Mouse (Mus musculus) kidney, embryonic 14.5 days (tissue): ENCODE measurements around the gene Ddrgk1. TPM values are rescaled to one million over a fixed set of nuclear protein-coding genes. Genes with fewer than 3 reads are reported as not detected.

Source experiments
- ATAC-seq: fragments of 200-750 bp; cut with Nextera tagmentation; 2 replicates; pipeline ENCODE4 v1.8.0; 2017; ENCODE audit warnings: moderate number of reproducible peaks, mild to moderate bottlenecking, moderate TSS enrichment, moderate library complexity; ENCODE audit not compliant: low FRiP score, low TSS enrichment
- H3K27ac ChIP-seq: fragments of 300-500 bp; sonication (generic); 2 replicates; pipeline ENCODE4 v1.5.1; 2014; ENCODE audit warnings: low read depth, mild to moderate bottlenecking, low read length, moderate library complexity, mixed read lengths
- H3K27me3 ChIP-seq: fragments of 300-500 bp; sonication (generic); 2 replicates; pipeline ENCODE4 v1.6.1; 2014; ENCODE audit warnings: mild to moderate bottlenecking, low read length; ENCODE audit not compliant: control insufficient read depth, insufficient read depth
- H3K36me3 ChIP-seq: fragments of 300-500 bp; sonication (generic); 2 replicates; pipeline ENCODE4 v1.6.1; 2014; ENCODE audit warnings: low read length, mixed read lengths; ENCODE audit not compliant: control insufficient read depth, insufficient read depth
- H3K4me1 ChIP-seq: fragments of 300-500 bp; sonication (generic); 2 replicates; pipeline ENCODE4 v1.6.1; 2014; ENCODE audit warnings: low read length, mixed read lengths; ENCODE audit not compliant: control insufficient read depth, insufficient read depth
- H3K4me2 ChIP-seq: fragments of 300-500 bp; sonication (generic); replicated peaks from 2 replicates; pipeline ENCODE4 v1.6.1; 2014; ENCODE audit warnings: low read depth, mild to moderate bottlenecking, low read length
- H3K4me3 ChIP-seq: fragments of 300-500 bp; sonication (generic); 2 replicates; pipeline ENCODE4 v1.5.1; 2014; ENCODE audit warnings: mild to moderate bottlenecking, low read length
- H3K9ac ChIP-seq: fragments of 300-500 bp; sonication (generic); 2 replicates; pipeline ENCODE4 v1.6.1; 2014; ENCODE audit warnings: low read depth, mild to moderate bottlenecking, low read length, moderate library complexity
- H3K9me3 ChIP-seq: fragments of 300-500 bp; sonication (generic); 2 replicates; pipeline ENCODE4 v1.6.1; 2016; ENCODE audit warnings: low read length; ENCODE audit not compliant: control insufficient read depth
- WGBS: fragments of 180-500 bp; shearing (Covaris S2); extraction: QIAGEN DNeasy Blood & Tissue Kit; methylation state at CpG from one replicate; pipeline ENCODE4 v1.1.7; 2014; 5-methylcytosine and 5-hydroxymethylcytosine counted together
- polyA plus RNA-seq: library from polyadenylated mRNA; unstranded; fragments of >200 nt; fragmentation: Nextera tagmentation; extraction: Ambion mirVana; gene quantifications from 2 replicates; pipeline ENCODE4 v1.2.1, GENCODE M21; 2014

Gene Ddrgk1
- 53.5 and 55.2 TPM in 2 replicates for polyA plus RNA-seq

DNA sequence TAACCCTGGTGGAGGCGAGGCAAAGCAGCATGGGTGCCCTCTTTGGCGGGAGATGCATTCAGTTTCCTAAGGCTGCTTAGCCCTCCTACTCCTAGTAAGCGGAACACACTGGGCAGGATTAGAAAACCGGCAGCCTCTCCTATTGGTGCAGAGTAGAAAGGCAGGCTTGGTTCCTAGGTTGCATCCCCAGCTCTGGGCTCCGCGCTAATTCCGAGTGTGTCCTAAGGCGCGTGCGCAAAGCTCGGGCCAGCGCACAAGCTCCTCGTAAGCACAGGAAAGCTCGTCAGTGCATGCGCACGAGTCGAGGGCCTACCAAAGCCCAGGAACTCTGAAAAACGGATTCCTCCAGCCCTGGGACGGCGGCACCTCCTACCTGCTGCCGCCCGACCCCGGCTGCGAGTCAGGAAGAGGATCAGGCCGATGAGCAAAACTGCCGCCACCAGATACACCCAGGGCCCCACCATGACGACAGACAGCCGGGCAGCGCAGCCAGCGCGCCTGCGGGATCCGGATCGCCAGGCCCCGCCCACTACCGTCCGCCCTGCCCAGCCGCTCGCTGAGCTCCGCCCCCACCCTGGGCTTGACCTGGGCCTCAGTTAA is at the start of gene Ddrgk1:
Gene Ddrgk1 (minus strand): TSS at position 558 of the 600 bp plus-strand sequence.
- Histone ChIP-seq H3K36me3 (peaks cover 30% of the 10 kb centered on the region), H3K27ac (peak within 1 kb of the TSS; percentile 99), H3K4me2 (peak within 1 kb of the TSS; percentile 61), H3K27me3 (no peaks in the 10 kb centered on the region), H3K9me3 (no peaks in the 10 kb centered on the region), H3K9ac (peak within 1 kb of the TSS; percentile 87), H3K4me3 (peak within 1 kb of the TSS; percentile 64), H3K4me1 (peaks cover 24% of the 10 kb centered on the region)
- ATAC-seq = peak; percentile 96
- under 1% methylated on average over 40 of the region's 40 CpGs for whole genome bisulfite sequencing

DNA sequence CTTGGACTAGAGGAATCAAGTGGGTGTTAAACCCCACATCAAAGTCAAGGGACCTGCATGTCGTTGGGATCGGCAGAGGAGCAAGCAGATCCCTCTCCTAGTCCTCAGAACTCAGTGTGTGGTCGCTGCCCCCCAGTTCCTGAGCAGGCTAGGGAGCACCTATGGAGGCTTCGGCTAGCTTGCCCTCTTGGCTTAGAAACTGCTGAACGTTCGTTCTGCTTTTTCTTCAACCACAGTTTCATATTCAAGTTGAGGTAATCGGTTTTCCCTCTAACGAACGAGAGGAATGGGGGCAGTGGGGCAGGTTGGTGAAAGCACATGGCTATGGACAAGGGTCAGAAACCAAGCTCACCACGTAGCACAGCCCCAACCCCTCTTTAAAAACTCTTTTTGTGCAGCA is 42.6 kb upstream of the Ddrgk1 start:
- Histone ChIP-seq H3K9ac (no peak overlapping the region), H3K27ac (no peak overlapping the region), H3K4me2 (no peak overlapping the region), H3K9me3 (no peaks in the 10 kb centered on the region), H3K4me3 (no peak overlapping the region), H3K27me3 (no peaks in the 10 kb centered on the region), H3K4me1 (no peaks in the 10 kb centered on the region; the same call in 1 of the 2 replicates), H3K36me3 (peaks cover 9% of the 10 kb centered on the region)
- 61% methylated on average over 10 of the region's 10 CpGs for WGBS
- no peak for ATAC-seq

DNA sequence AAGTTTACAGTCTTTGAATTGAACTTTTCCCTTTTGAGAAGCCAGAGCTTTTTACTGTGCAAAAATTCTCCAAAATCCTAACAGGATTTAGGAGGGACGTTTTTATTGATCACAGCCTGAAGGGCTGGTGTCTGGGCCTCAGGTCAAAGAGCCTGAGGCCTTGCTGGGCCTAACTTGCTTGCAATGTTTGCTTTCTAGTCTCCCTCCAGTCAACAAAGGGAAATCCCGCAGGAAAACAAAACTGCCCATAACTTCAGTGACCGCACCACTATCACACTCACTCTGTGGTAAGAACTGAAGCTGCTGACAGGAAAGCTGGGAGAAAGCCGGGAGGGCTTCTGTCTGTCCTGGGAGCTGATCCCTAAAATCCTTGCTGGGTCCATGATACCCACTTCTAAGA is 42.1 kb upstream of the Ddrgk1 start:
- Histone ChIP-seq H3K36me3 (peaks cover 5% of the 10 kb centered on the region), H3K4me2 (no peak overlapping the region), H3K27me3 (no peaks in the 10 kb centered on the region), H3K9ac (no peak overlapping the region), H3K27ac (no peak overlapping the region), H3K4me3 (no peak overlapping the region), H3K9me3 (no peaks in the 10 kb centered on the region), H3K4me1 (no peaks in the 10 kb centered on the region; the same call in 1 of the 2 replicates)
- no peak for ATAC-seq
- 64% methylated on average over 4 of the region's 4 CpGs for WGBS

DNA sequence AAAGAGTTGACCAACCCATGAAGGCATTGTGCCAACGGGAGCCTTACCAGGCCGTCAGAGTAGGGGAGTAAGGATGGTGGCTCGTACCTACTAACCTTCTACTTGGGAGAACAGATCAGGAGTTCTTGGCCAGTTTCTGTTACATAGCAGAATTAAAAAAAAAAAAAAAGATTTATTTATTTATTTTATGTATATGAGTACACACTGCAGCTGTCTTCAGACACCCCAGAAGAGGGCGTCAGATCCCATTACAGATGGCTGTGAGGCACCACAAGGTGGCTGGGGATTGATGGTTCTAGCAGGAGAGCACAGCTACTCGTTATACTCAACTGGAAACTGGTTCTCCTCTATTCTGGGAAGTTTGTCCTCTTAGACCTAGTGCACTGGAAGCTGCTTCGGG is 40.7 kb upstream of the Ddrgk1 start:
- Histone ChIP-seq H3K27ac (no peak overlapping the region), H3K9ac (no peak overlapping the region), H3K27me3 (no peaks in the 10 kb centered on the region), H3K9me3 (no peaks in the 10 kb centered on the region), H3K36me3 (peaks cover 3% of the 10 kb centered on the region), H3K4me3 (no peak overlapping the region), H3K4me1 (no peaks in the 10 kb centered on the region; the same call in 1 of the 2 replicates), H3K4me2 (no peak overlapping the region)
- WGBS = 71% methylated on average over 6 of the region's 6 CpGs
- no peak for ATAC-seq

DNA sequence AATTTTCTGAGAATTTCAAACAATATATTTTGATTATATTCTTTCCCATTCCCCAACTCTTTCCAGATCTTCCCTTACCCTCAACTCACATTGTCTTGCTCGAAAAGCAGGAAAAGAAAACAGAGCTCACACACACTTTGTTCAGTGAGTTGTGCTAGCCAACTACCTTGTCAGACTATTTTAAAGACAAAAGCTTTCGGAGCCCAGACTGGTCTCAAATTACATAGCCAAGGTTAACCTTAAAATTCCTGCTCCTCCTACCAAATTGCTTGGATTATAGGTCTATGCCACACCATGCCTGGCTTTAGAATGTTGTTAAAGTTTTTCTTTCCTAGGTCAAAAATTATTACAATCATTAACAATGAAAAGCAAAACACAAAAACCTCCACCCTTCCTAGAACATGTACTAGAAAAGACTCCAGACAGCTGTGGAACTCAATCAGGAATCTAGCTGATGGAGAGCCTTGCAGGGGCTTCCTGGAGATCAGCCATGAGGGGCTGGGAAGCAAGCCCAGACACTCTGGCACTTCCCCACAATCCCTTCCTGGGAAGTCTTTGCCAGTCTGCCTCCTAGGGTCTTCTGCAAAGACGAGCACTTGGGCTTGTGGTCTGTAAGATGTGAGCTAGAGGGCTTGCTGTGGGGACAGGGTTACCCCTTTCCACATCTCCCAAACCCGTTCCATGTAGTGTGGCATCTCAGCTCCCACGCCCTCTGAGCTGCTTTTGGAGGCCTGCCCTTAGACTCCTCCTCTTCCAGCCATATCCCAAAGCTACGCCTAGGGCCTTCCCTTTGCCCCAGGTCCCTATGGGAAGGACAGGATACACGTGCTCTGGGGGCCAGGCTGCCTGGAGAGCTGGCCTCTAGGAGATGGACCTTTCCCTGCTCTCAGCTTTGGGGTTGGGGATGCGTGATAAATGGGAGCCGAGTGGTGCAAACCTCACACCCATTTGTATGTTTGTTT is 39.9 kb upstream of the Ddrgk1 start:
- Histone ChIP-seq H3K4me1 (no peaks in the 10 kb centered on the region; the same call in 1 of the 2 replicates), H3K4me3 (no peak overlapping the region), H3K27ac (no peak overlapping the region), H3K9ac (no peak overlapping the region), H3K36me3 (peaks cover 3% of the 10 kb centered on the region; the same call in 1 of the 2 replicates), H3K4me2 (no peak overlapping the region), H3K27me3 (no peaks in the 10 kb centered on the region), H3K9me3 (no peaks in the 10 kb centered on the region)
- no peak for ATAC-seq
- 56% methylated on average over 9 of the region's 9 CpGs for WGBS

DNA sequence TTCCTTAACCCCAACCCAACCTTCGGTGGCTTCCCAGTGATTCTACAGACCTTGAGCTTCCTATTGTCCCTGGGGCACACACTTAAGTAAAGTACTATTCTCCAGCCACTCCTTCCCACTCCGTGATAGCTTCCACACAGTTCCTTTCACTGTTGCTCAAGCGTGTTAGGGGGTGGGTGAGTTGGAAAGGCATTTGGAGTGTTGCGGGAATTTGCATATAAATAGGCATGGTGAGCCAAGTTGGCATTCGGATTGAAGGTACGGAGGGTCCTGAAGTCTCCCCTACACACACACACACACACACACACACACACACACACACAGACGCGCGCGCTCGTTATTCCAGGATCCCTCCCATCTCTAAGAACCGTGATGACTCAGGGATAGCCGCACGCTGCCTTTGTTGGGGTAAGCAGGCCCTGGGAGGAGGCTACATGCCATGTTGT is 33.4 kb upstream of the Ddrgk1 start:
- Histone ChIP-seq H3K4me1 (peaks cover 5% of the 10 kb centered on the region; the same call in 1 of the 2 replicates), H3K36me3 (no peaks in the 10 kb centered on the region), H3K9ac (peak overlapping the region; percentile 58; the same call in 1 of the 2 replicates), H3K27me3 (peaks cover 27% of the 10 kb centered on the region), H3K9me3 (no peaks in the 10 kb centered on the region), H3K4me2 (peak overlapping the region; percentile 100), H3K4me3 (peak overlapping the region; percentile 67), H3K27ac (no peak overlapping the region)
- 2% methylated on average over 14 of the region's 14 CpGs for WGBS
- ATAC-seq = peak; percentile 32; the same call in 1 of the 2 replicates

DNA sequence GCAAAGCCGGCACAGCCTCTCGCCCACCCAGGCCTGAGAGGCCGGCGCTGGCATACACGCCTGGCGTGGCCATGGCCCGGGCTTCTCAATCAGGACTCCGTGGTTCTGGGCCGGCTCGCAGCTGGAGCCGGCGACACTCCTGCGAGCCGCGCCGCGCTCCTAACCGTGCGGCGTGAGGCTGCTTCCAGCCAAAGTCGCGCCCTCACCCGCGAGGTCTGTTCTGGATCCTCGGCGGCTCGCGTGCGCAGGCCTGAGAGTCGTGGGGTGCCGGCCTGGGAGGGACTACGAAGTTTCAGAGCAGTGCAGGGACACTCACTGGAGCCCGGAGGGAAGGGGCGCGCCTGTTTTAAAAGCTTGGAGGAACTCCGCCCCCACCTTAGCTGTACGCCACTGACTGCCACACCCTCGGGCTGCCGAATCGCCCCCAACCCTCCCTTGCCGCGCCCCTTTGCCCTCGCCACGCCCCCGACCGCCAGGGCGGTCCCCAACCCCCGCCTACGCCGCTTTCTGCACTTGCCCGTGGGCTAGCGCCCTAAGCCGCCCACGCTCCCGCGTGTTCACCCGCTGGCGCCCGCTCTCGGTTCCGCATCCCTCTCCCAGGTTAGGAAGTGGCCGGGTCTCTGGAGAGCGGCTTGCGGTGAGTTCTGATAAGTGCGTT is 32.8 kb upstream of the Ddrgk1 start, which contains the start of gene Slc4a11:
Gene Slc4a11 (minus strand): TSS at position 367 of the 658 bp plus-strand sequence.
- no peak within 1 kb of the TSS for H3K27ac ChIP-seq
- no peaks in the 10 kb centered on the region for H3K9me3 ChIP-seq
- H3K36me3 ChIP-seq = no peaks in the 10 kb centered on the region
- peaks cover 27% of the 10 kb centered on the region for H3K27me3 ChIP-seq
- peak within 1 kb of the TSS; percentile 58 for H3K9ac ChIP-seq
- H3K4me3 ChIP-seq = peak within 1 kb of the TSS; percentile 67
- H3K4me1 ChIP-seq = peaks cover 5% of the 10 kb centered on the region; the same call in 1 of the 2 replicates
- WGBS = under 1% methylated on average over 65 of the region's 65 CpGs
- ATAC-seq = peak; percentile 77
- peak within 1 kb of the TSS; percentile 100 for H3K4me2 ChIP-seq

DNA sequence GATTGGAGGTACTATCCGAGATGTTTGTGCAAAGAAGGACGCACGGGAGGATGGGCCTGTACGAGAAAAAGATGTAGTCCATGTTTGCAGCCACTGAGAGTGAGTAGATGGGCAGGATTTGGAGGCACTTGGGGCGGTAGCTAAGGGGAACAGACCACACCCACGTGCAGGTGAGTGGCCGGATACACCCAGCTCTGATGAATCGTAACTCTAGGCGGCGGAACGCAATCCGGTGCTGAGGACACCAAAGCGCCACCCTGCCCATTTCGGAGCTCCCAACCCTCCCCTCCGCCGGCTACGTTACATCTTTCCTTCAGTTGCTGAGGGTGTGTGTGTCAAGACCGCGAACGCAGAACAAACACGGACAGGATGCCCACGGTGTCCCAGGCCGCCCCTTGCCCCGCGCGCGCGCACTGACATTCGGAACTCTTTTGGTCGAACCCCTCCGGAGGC is 32.3 kb upstream of the Ddrgk1 start:
- H3K27me3 ChIP-seq = peaks cover 27% of the 10 kb centered on the region
- under 1% methylated on average over 31 of the region's 31 CpGs for WGBS

More for the DNA sequence above, 32.3 kb upstream of the Ddrgk1 start:
- Histone ChIP-seq H3K9ac (peak overlapping the region; percentile 58), H3K9me3 (no peaks in the 10 kb centered on the region), H3K27ac (no peak overlapping the region), H3K4me1 (peaks cover 5% of the 10 kb centered on the region; the same call in 1 of the 2 replicates), H3K4me3 (peak overlapping the region; percentile 67), H3K4me2 (peak overlapping the region; percentile 100), H3K36me3 (no peaks in the 10 kb centered on the region)
- ATAC-seq = peak; percentile 24; the same call in 1 of the 2 replicates
